Mouse (Mus musculus) bone marrow macrophage, adult 2 months (primary cell): ENCODE measurements around the gene Mex3a.

ENCODE experiments used
- CTCF ChIP-seq: IDR thresholded peaks from 2 replicates; pipeline ENCODE4 v1.5.1; 2012; ENCODE audit warnings: low read depth, mild to moderate bottlenecking, low read length, moderate library complexity
- POLR2A ChIP-seq: IDR thresholded peaks from 2 replicates; pipeline ENCODE4 v1.6.1; 2012; ENCODE audit warnings: mild to moderate bottlenecking, low read depth, low read length, borderline replicate concordance

DNA sequence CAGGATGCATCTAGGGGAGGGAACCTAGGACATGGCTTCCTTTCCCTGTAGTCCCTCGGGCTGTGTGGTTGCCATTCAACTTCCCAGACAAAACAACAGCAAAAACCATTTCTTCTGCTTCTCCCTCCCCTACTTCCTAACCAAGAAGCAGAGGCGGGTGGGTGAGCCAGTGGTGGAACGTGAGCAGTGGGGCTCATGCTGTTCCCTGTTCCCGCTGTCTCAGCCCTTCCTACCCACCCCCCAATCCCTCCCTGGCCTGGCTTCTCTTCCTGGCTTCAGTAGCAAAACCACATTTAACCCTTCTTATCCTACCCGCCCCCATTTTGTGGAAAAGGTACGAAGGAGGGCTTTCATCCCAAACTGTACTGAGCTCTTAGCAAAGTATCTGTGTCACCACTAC lies 27.1 kb upstream of the Mex3a start:
- TF ChIP-seq POLR2A (no peak), CTCF (no peak)
